Mouse (Mus musculus) yolk sac, embryonic 10.5 days (tissue): ENCODE measurements at regions not wholly inside any gene's neighbourhood (a gene's known extent, or its start where the extent isn't known, plus 50 kb on each side); places are given as distances from the start of the nearest gene placed in this dataset.

Experiments
- DNase-seq: peaks from one replicate; pipeline ENCODE4 v3.0.0-alpha.2; 2017; ENCODE audit warnings: low spot score

DNA sequence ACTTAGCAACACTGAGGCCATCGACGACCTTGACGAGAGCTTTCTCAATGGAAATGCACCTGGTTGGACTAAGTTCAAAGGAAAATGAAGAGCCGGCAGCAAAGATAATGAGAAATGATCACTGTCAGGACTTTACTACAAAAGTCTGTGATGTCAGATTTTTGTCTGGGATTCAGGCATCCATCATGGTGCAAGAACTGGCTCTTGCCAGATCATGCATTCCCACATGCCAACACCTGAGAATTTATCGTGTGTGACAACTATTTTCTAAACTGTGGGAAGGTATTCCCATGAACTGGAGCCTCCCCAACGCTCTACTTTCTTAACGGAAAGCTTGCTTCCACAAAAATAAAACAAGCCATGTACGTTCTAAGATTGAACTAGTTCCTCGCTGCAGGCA, 58.1 kb downstream of the Irx6 start:
- no peak for DNase-seq

DNA sequence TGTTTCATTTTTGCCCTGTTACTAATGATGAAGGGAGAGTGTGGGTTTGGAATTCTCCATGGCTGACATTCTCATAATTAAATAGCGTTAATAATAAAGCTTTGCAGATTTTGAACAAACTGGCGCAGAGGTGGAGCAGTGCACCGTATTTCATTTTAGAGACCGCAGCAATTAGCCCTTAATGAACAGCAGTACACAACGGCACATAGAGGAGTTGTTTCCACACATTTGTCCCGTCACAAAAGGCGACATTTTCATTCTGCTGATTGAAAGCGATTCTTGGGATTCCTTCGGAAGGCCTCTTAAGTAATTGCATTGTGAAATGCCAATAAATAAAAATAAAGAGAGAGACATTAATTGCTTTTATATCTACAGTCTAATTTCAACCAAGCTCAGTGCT, 61.6 kb downstream of the Irx6 start:
- DNase-seq: no peak

DNA sequence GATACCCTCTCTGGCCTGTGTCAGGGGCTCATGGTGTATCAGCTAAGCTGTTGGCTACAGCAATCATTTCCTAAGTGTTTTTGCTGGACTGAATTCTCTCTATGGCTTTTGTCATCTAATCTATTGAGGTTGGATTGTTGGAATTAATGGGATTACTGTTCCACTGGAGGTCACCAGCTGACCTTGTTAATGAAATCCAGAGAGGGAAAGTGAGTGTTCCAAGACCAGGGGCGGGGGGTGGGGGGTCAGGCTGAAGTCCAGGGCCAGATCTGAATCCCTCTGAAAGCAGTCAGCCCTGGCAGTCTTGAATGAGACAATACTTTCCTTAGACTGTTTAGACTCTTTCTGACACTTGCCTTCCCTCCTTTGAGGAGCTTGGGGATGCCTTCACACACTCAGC, 64.0 kb downstream of the Irx6 start:
- DNase-seq: no peak

DNA sequence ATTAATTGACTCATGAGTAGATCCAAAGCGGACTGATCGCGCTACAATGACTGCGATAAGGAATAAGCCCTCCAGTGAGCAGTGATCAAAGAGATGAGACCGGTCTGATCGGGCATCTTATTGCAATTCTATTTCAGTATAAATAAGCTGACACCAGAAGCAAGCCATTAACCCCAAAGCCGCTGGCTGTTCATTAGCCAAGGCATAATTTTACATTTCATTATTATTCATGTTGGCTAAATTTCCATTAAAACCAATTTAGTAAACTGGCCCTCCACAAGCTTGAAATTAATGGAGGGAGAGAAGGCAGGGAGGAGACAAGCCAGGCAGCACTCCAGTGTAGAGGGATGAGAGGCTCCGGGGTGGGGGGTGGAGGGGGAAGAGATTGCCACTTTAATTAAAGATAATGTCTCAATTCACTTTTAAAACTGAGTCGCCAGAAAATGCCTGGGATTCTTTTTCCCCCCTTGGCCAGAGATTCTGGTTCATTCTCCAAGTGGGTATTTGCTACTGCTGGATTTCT, 66.3 kb downstream of the Irx6 start:
- DNase-seq: no peak

DNA sequence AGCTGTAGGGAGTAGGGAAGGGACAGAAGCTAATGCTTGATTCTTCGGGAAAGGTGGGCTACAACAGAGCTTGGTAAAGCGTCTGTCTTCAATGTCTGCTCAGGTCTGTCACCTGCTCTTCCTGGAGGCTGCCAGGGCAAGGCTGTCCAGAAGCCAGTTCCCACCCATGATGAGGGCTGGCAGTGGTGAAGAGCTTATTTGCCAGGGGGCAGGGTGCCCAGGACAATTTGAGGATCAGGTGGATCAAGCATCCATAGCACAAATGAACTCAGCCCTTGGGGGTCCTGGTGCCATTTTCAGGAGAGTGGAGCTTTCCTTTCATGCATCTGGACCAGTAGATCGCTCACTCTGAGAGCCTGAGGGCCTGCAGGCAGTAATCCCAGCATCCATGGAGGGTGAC, 67.7 kb downstream of the Irx6 start:
- DNase-seq: no peak

DNA sequence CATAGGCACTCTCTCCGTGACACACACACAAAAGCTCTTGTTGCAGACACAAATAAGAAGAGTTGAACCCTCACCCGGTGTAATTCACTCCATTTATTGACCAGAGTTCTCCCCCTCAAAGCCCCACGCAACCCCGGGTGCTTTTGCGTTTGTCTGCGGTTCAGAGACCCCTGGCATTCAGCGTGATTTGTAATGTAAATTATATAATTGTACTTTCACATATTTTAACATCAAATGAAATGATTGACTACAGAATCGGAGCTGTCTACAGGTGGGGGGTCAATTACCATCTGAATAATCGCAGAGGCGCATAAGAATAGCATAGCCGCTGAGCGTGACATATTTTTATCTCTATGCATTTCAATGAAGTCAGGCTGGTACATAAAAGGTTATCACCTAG, 69.0 kb downstream of the Irx6 start:
- DNase-seq: no peak

DNA sequence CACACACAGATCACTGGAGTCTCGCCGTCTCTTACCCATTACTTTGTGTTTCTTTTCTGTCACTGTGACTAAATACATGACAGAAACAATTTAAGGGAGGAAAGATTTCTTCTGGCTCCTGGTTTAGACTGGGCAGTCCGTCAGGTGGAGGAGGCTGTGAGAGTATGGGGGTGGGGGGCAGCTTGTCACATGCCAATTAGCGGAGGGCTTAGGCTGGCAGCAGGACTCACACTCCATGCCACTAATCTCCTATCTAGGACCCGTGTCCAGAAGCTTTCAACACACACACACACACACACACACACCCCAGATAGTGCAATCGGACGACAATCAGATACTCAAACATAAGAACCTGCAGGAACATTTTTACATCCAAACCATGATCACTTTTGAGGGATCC, 73.0 kb downstream of the Irx6 start:
- DNase-seq: no peak

DNA sequence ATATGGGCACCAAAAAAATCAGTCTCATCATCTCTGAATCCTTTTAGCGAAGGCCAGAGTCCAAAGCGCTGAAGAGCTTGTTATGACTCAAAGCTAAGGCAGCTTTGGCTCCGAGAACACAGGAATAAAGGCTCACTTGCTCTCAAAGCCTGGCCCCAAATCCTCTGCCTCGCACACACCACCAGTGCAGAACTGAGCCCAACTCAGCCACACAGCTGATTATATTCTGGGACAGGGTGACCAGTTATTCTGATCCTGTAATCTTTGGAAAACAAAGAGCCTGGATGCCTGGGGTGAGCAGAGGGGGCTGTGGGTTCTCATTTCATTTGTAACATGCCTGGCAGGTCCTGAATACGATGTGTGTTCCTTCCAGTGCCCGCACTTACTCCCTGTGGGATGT, 73.9 kb downstream of the Irx6 start:
- no peak for DNase-seq

DNA sequence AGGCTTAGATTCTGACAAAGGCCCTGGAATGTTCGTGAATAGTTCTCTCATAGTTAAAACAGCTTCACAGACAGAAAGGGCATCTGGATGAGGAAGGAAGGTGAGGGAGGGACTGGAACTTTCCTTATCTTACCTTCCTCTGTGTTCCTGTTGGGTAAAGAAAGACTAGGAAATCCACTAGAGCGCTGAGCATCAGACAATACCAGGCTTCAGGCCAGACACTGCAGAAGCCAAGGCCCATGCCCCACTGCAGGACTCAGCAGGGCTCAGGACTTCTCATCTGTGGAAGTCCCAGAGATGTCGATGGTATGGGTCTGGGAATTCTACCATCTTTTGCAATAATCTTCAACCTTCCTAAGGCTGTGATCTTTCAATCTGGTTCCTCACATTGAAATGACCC, 67.2 kb upstream of the Mmp2 start:
- no peak for DNase-seq

DNA sequence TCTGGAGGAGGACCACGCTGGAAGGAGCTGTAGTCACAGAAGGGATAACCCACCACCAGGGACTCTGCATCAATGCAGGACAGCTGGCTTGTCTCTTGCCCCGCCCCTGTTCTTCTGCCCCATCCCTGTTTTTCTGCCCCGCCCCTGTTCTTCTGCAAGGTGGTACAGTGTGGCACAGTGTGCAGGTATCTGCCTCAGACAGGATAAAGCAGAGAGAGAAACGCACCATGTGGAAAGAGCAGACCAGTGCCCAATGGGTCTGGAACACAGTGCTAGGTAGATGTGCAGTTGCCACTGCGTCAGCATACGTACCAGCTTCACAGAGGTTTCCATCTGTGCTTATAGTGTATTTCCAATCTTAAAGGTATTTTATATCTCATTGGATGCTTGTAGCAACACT, 66.2 kb upstream of the Mmp2 start:
- DNase-seq: no peak

DNA sequence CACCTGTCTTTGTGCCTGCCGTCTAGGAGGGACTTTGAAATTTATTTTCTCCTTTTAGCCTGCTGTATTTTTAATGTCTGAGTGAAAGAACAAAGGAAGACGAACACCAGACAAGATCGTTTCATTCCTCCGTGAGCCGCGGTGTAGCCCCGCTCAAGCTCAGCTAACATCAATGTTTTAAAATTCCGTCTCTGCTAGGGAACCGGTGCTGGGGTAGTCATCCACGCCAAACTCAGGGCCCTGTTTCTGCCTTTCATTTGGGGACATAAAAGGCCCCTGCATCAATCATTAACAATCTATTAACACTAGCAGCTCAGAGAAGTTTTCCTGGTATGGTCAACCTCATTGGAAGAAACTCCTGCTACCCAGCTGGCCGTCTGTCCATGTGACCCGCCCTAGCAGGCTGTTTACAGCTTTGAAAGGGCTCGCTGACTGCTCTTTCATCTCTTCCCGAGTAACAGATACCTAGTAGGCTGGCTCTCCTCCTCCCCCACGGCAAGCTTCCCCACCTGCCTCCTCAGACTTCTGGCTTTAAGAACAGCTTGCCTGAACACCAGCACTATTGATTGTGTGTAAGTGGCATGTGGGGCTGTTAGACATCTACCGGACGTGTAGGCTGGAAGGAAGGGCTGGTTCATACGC, 65.0 kb upstream of the Mmp2 start:
- DNase-seq: peak; percentile 13

DNA sequence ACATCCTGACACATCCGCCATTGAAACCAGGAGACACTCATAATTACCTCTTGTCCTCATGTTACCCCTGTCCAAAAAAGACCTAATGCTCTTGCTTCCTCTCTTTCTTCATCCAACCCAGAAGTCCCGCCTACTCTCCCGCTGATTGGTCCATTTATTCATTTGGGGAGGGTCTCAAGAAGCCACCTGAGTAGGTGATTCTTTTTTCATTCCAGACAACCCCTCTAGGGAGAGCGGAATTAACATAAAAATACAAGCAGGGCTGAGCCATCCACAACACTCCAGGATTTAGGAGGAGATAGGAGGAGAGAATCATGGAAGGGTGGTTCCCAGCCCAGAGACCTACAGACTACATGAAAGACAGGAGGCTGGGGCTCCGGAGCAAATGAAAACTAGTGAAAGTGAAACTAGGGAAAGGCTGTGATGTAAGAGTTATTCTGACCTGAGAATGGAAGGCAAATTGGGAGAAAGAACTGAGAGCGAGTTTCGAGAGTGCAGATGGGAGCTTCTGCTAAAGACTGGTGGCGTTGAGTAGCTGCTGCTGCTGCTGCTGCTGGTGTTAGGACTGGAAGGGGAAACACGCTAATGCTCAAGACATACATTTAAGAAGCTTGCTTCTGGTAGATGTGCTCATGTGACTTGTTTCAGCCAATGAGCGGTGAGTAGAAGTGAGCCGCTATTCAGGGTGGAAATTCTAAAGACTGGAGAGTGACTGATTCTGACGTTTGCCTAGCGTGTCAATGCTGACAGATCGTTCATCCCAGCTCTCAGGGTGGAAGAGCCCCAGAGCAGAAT, 55.0 kb upstream of the Mmp2 start:
- no peak for DNase-seq

DNA sequence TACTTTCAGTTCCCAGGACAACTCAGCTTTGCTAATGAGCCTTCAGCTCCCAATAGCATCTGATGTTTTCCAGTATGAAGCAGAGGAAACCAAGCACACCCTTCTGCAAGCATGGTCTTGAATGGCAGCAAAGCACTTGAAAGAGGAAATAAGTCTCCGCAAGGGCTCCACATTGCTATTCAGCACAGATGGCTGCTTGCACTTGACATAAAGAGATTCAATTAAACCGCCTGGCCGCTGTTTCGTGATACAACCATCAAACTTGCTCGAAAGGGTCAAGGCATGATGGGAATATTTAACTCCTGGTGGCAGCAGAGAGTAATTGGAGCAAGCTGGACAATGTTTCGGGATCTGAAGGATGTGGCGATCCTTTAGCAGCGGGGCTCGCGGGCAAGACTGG, 54.3 kb upstream of the Mmp2 start:
- no peak for DNase-seq

DNA sequence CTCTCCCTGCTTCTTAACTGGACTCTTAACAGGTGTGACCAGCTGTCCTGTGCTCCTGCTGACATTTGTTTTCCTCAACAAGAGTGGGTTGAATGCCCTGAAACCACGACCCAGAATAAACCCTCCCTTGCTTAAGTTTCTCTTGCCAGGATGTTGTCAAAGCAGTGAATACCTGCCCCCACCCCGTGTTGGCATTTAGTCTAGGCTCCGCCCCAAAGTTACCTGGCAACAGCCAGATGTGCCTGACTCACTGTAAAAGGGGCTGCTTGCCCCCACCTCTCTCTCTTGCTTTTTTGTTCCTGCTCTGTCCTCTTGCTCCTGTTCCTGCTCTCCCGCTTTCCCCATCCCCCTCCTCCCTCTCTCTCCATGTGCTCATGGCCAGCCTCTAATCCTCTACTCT, 51.9 kb upstream of the Mmp2 start:
- no peak for DNase-seq

DNA sequence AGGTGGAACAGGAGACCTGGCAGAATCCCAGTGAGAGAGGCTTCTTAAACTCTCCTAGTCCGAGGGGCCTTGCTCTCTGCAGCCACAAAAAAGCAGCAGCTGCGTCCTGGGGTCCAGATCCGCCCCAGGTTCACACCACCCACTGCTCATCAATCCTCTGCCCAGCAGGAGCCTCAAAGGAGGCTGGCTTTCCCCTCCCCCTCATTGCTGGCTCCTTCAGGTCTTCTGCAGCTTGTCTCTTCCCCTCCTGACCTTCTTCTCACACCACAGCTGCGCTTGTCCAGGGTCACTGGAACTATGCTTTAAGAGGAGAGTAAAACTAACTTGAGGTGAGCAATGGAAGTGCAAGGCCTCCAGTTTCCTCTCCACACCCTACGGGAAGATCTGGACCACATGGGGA, 50.0 kb upstream of the Mmp2 start:
- no peak for DNase-seq
